Mouse (Mus musculus) heart, embryonic 15.5 days (tissue): ENCODE results near the gene Mocs1. TPM values are rescaled to one million over a fixed set of nuclear protein-coding genes. Genes with fewer than 3 reads are reported as not detected.

Experiments used
- ATAC-seq: fragments of 200-750 bp; cut with Nextera tagmentation; replicated peaks from 2 replicates; pipeline ENCODE4 v1.8.0; 2017; ENCODE audit warnings: low read depth, moderate TSS enrichment; ENCODE audit not compliant: insufficient number of reproducible peaks, insufficient read depth, low FRiP score
- H3K27ac ChIP-seq: fragments of 300-500 bp; sonication (generic); 2 replicates; pipeline ENCODE4 v1.5.1; 2015; ENCODE audit warnings: mild to moderate bottlenecking, inconsistent platforms
- H3K27me3 ChIP-seq: fragments of 300-500 bp; sonication (generic); 2 replicates; pipeline ENCODE4 v1.6.1; 2015; ENCODE audit warnings: inconsistent platforms
- H3K36me3 ChIP-seq: fragments of 300-500 bp; sonication (generic); 2 replicates; pipeline ENCODE4 v1.6.1; 2015; ENCODE audit warnings: mild to moderate bottlenecking, inconsistent platforms
- H3K4me1 ChIP-seq: fragments of 300-500 bp; sonication (generic); replicated peaks from 2 replicates; pipeline ENCODE4 v1.6.1; 2015; ENCODE audit warnings: inconsistent platforms
- H3K4me2 ChIP-seq: fragments of 300-500 bp; sonication (generic); 2 replicates; pipeline ENCODE4 v1.6.1; 2015; ENCODE audit warnings: inconsistent platforms, mild to moderate bottlenecking, moderate library complexity
- H3K4me3 ChIP-seq: fragments of 300-500 bp; sonication (generic); 2 replicates; pipeline ENCODE4 v1.5.1; 2015; ENCODE audit warnings: mild to moderate bottlenecking, inconsistent platforms
- H3K9ac ChIP-seq: fragments of 300-500 bp; sonication (generic); 2 replicates; pipeline ENCODE4 v1.6.1; 2015; ENCODE audit warnings: mild to moderate bottlenecking, inconsistent platforms
- H3K9me3 ChIP-seq: fragments of 300-500 bp; sonication (generic); replicated peaks from 2 replicates; pipeline ENCODE4 v1.6.1; 2016; ENCODE audit warnings: inconsistent platforms
- WGBS: fragments of 180-500 bp; shearing (Covaris S2); methylation state at CpG from one replicate; pipeline ENCODE4 v1.1.7; 2015; ENCODE audit warnings: mixed read lengths; 5-methylcytosine and 5-hydroxymethylcytosine counted together
- polyA plus RNA-seq: library from polyadenylated mRNA; unstranded; fragments of >200 nt; fragmentation: Nextera tagmentation; extraction: Ambion mirVana; gene quantifications from 2 replicates; pipeline ENCODE4 v1.2.1, GENCODE M21; 2015

Mocs1 gene
- 4.3 and 5.5 TPM in 2 replicates for polyA plus RNA-seq

GRCm38 (mm10) chr17:49428239-49428688, at the start of gene Mocs1:
TSS of gene Mocs1 (plus strand) at chr17:49428362.
- H3K9ac ChIP-seq, result peak within 1 kb of the TSS; percentile 91
- H3K4me3 ChIP-seq, result peak within 1 kb of the TSS; percentile 84
- H3K36me3 ChIP-seq, result no peaks in the 10 kb centered on the region
- peak within 1 kb of the TSS; percentile 78 for H3K27ac ChIP-seq
- H3K27me3 ChIP-seq, result no peaks in the 10 kb centered on the region
- WGBS, result 0% methylated on average over 28 of the region's 28 CpGs
- H3K9me3 ChIP-seq, result no peaks in the 10 kb centered on the region
- peak within 1 kb of the TSS; percentile 86 for H3K4me2 ChIP-seq
- peak; percentile 98 for ATAC-seq
- peaks cover 33% of the 10 kb centered on the region for H3K4me1 ChIP-seq

- no peak overlapping the region for H3K27ac ChIP-seq
- 0 out of 2 replicates have a peak, but pooled peaks cover 2% of the 10 kb centered on the region for H3K27me3 ChIP-seq
- ATAC-seq, result no peak
- no peak overlapping the region for H3K9ac ChIP-seq
- no peaks in the 10 kb centered on the region for H3K9me3 ChIP-seq
- peaks cover 4% of the 10 kb centered on the region; the same call in 1 of the 2 replicates for H3K4me1 ChIP-seq
- WGBS, result 84% methylated on average over 4 of the region's 4 CpGs
- H3K4me3 ChIP-seq, result no peak overlapping the region
- H3K36me3 ChIP-seq, result no peaks in the 10 kb centered on the region
- no peak overlapping the region for H3K4me2 ChIP-seq
Measured at GRCm38 (mm10) chr17:49379645-49380044, 48.5 kb upstream of the Mocs1 start.

GRCm38 (mm10) chr17:49384217-49384943, 43.8 kb upstream of the Mocs1 start:
- WGBS, result 39% methylated on average over 6 of the region's 6 CpGs
- H3K4me3 ChIP-seq, result no peak overlapping the region

GRCm38 (mm10) chr17:49387741-49388140, 40.4 kb upstream of the Mocs1 start:
- Histone ChIP-seq H3K27ac (no peak overlapping the region), H3K36me3 (no peaks in the 10 kb centered on the region), H3K4me1 (peaks cover 4% of the 10 kb centered on the region; the same call in 1 of the 2 replicates), H3K4me2 (no peak overlapping the region), H3K27me3 (0 out of 2 replicates have a peak, but pooled peaks cover 2% of the 10 kb centered on the region), H3K4me3 (no peak overlapping the region), H3K9ac (no peak overlapping the region), H3K9me3 (no peaks in the 10 kb centered on the region)
- no peak for ATAC-seq
- 79% methylated on average over 2 of the region's 2 CpGs for WGBS

More at GRCm38 (mm10) chr17:49384217-49384943, 43.8 kb upstream of the Mocs1 start:
- Histone ChIP-seq H3K9ac (no peak overlapping the region), H3K4me1 (peaks cover 4% of the 10 kb centered on the region; the same call in 1 of the 2 replicates), H3K9me3 (no peaks in the 10 kb centered on the region), H3K36me3 (no peaks in the 10 kb centered on the region), H3K27me3 (0 out of 2 replicates have a peak, but pooled peaks cover 2% of the 10 kb centered on the region), H3K27ac (no peak overlapping the region), H3K4me2 (no peak overlapping the region)
- ATAC-seq, result no peak; the same call in 1 of the 2 replicates

GRCm38 (mm10) chr17:49392751-49393150, 35.4 kb upstream of the Mocs1 start:
- Histone ChIP-seq H3K4me3 (no peak overlapping the region), H3K27ac (no peak overlapping the region), H3K9ac (no peak overlapping the region), H3K27me3 (no peaks in the 10 kb centered on the region), H3K4me1 (no peaks in the 10 kb centered on the region), H3K9me3 (no peaks in the 10 kb centered on the region), H3K4me2 (no peak overlapping the region), H3K36me3 (no peaks in the 10 kb centered on the region)
- WGBS, result 9% methylated on average over 1 of the region's 1 CpGs
- ATAC-seq, result no peak

- Histone ChIP-seq H3K9me3 (no peaks in the 10 kb centered on the region), H3K36me3 (no peaks in the 10 kb centered on the region), H3K4me1 (no peaks in the 10 kb centered on the region), H3K9ac (no peak overlapping the region), H3K27me3 (no peaks in the 10 kb centered on the region), H3K4me2 (no peak overlapping the region), H3K4me3 (no peak overlapping the region), H3K27ac (no peak overlapping the region)
- WGBS, result 39% methylated on average over 1 of the region's 1 CpGs
- no peak for ATAC-seq
Measured at GRCm38 (mm10) chr17:49394836-49395235, 33.3 kb upstream of the Mocs1 start.

- Histone ChIP-seq H3K27me3 (no peaks in the 10 kb centered on the region), H3K9ac (no peak overlapping the region), H3K4me2 (no peak overlapping the region), H3K27ac (no peak overlapping the region), H3K9me3 (no peaks in the 10 kb centered on the region), H3K4me1 (no peaks in the 10 kb centered on the region), H3K4me3 (no peak overlapping the region), H3K36me3 (no peaks in the 10 kb centered on the region)
- WGBS, result 76% methylated on average over 4 of the region's 4 CpGs
- no peak for ATAC-seq
Measured at GRCm38 (mm10) chr17:49399605-49400004, 28.6 kb upstream of the Mocs1 start.

GRCm38 (mm10) chr17:49400130-49400529, 28.0 kb upstream of the Mocs1 start:
- WGBS, result 4% methylated on average over 2 of the region's 2 CpGs
- H3K36me3 ChIP-seq, result no peaks in the 10 kb centered on the region
- H3K4me3 ChIP-seq, result no peak overlapping the region
- no peak overlapping the region for H3K4me2 ChIP-seq
- H3K27me3 ChIP-seq, result no peaks in the 10 kb centered on the region
- no peak overlapping the region for H3K9ac ChIP-seq
- H3K27ac ChIP-seq, result no peak overlapping the region
- no peaks in the 10 kb centered on the region for H3K9me3 ChIP-seq
- no peak for ATAC-seq
- H3K4me1 ChIP-seq, result no peaks in the 10 kb centered on the region

GRCm38 (mm10) chr17:49403151-49403550, 25.0 kb upstream of the Mocs1 start:
- no peak overlapping the region for H3K27ac ChIP-seq
- 73% methylated on average over 6 of the region's 6 CpGs for WGBS
- ATAC-seq, result no peak

GRCm38 (mm10) chr17:49405927-49406326, 22.2 kb upstream of the Mocs1 start:
- WGBS, result 62% methylated on average over 5 of the region's 5 CpGs
- Histone ChIP-seq H3K4me3 (no peak overlapping the region), H3K27ac (no peak overlapping the region), H3K36me3 (no peaks in the 10 kb centered on the region), H3K9ac (no peak overlapping the region), H3K4me2 (no peak overlapping the region), H3K27me3 (no peaks in the 10 kb centered on the region), H3K9me3 (no peaks in the 10 kb centered on the region), H3K4me1 (no peaks in the 10 kb centered on the region)
- no peak for ATAC-seq

More at GRCm38 (mm10) chr17:49403151-49403550, 25.0 kb upstream of the Mocs1 start:
- Histone ChIP-seq H3K9me3 (no peaks in the 10 kb centered on the region), H3K4me3 (no peak overlapping the region), H3K4me2 (no peak overlapping the region), H3K36me3 (no peaks in the 10 kb centered on the region), H3K27me3 (no peaks in the 10 kb centered on the region), H3K9ac (no peak overlapping the region), H3K4me1 (no peaks in the 10 kb centered on the region)

GRCm38 (mm10) chr17:49412974-49413373, 15.2 kb upstream of the Mocs1 start:
- ATAC-seq, result no peak
- Histone ChIP-seq H3K4me3 (no peak overlapping the region), H3K4me2 (no peak overlapping the region), H3K27ac (no peak overlapping the region), H3K36me3 (no peaks in the 10 kb centered on the region), H3K4me1 (no peaks in the 10 kb centered on the region), H3K27me3 (no peaks in the 10 kb centered on the region), H3K9me3 (no peaks in the 10 kb centered on the region), H3K9ac (no peak overlapping the region)
- WGBS, result 83% methylated on average over 5 of the region's 5 CpGs

GRCm38 (mm10) chr17:49413554-49413953, 14.6 kb upstream of the Mocs1 start:
- Histone ChIP-seq H3K4me3 (no peak overlapping the region), H3K9me3 (no peaks in the 10 kb centered on the region), H3K27me3 (no peaks in the 10 kb centered on the region), H3K4me1 (no peaks in the 10 kb centered on the region), H3K27ac (no peak overlapping the region), H3K36me3 (no peaks in the 10 kb centered on the region), H3K9ac (no peak overlapping the region), H3K4me2 (no peak overlapping the region)
- no peak for ATAC-seq
- 48% methylated on average over 3 of the region's 3 CpGs for WGBS
